Mouse (Mus musculus) heart, adult 2 months (tissue): Measurements from ENCODE around the gene Chd9. TPM values are rescaled to one million over a fixed set of nuclear protein-coding genes. Genes with fewer than 3 reads are reported as not detected.

Source experiments
- DNase-seq, 2 experiments: peaks; one replicate each; pipeline ENCODE4 v3.0.0; 2021
- H3K27ac ChIP-seq: fragments of 200-600 bp; 2 replicates; pipeline ENCODE4 v1.8.1; 2022
- H3K27me3 ChIP-seq: fragments of 200-500 bp; 2 replicates; pipeline ENCODE4 v1.6.1; 2012; ENCODE audit warnings: mild to moderate bottlenecking, low read length, inconsistent platforms, mixed read lengths; ENCODE audit not compliant: control insufficient read depth, insufficient read depth
- H3K36me3 ChIP-seq: fragments of 200-500 bp; 2 replicates; pipeline ENCODE4 v1.6.1; 2012; ENCODE audit warnings: low read length, inconsistent platforms; ENCODE audit not compliant: control insufficient read depth, insufficient read depth
- H3K4me1 ChIP-seq: fragments of 200-500 bp; 2 replicates; pipeline ENCODE4 v1.6.1; 2011; ENCODE audit warnings: low read length; ENCODE audit not compliant: control insufficient read depth, insufficient read depth
- H3K4me3 ChIP-seq: fragments of 200-600 bp; 2 replicates; pipeline ENCODE4 v1.8.1; 2022
- H3K79me2 ChIP-seq: fragments of 200-500 bp; replicated peaks from 2 replicates; pipeline ENCODE4 v1.6.1; 2012; ENCODE audit warnings: mild to moderate bottlenecking, inconsistent platforms, low read length, moderate library complexity, mixed read lengths; ENCODE audit not compliant: control insufficient read depth, insufficient read depth
- H3K9ac ChIP-seq: fragments of 200-500 bp; 2 replicates; pipeline ENCODE4 v1.6.1; 2012; ENCODE audit warnings: low read depth, mild to moderate bottlenecking, control low read depth, inconsistent platforms, low read length, mixed read lengths
- CTCF ChIP-seq: fragments of 200-600 bp; IDR thresholded peaks from 2 replicates; pipeline ENCODE4 v1.8.1; 2022; ENCODE audit warnings: antibody characterized with exemption, mild to moderate bottlenecking, moderate library complexity
- EP300 ChIP-seq: fragments of 200-500 bp; IDR thresholded peaks from 2 replicates; pipeline ENCODE4 v1.6.1; 2011; ENCODE audit warnings: low read depth, low read length, control low read depth; ENCODE audit not compliant: insufficient read depth
- POLR2A ChIP-seq: fragments of 200-500 bp; IDR thresholded peaks from 2 replicates; pipeline ENCODE4 v1.6.1; 2011; ENCODE audit warnings: mild to moderate bottlenecking, low read depth, low read length, control low read depth; ENCODE audit not compliant: insufficient read depth
- WGBS: fragments of 180-500 bp; shearing (Covaris S2); methylation state at CpG from one replicate; pipeline ENCODE4 v1.1.7; 2018; 5-methylcytosine and 5-hydroxymethylcytosine counted together
- intact Hi-C: fragments of 180-260 bp; cut with DNase I; formaldehyde crosslinking; loops from one replicate; pipeline ENCODE4 v1.15.1; 2025
- polyA plus RNA-seq: library from polyadenylated mRNA; depleted of rRNA; stranded (reverse); fragments of >200 nt; gene quantifications from 2 replicates; pipeline ENCODE4 v1.2.3, GENCODE M21; 2012
- total RNA-seq, 2 experiments: library from RNA; stranded (reverse); gene quantifications; 2 replicates each; pipeline ENCODE4 v1.2.3; 2021

The Chd9 gene
- total and polyA plus RNA-seq, 3 experiments, result 43.5 to 54.6 (median 49.7) TPM

GRCm38 (mm10) chr8:91059086-91059578 is 231.0 kb downstream of the Chd9 start:
- no peak overlapping the region for H3K27ac ChIP-seq
- TF ChIP-seq EP300 (no peak), CTCF (no peak), POLR2A (no peak)
- intact Hi-C loops, result no loop called here

DNA sequence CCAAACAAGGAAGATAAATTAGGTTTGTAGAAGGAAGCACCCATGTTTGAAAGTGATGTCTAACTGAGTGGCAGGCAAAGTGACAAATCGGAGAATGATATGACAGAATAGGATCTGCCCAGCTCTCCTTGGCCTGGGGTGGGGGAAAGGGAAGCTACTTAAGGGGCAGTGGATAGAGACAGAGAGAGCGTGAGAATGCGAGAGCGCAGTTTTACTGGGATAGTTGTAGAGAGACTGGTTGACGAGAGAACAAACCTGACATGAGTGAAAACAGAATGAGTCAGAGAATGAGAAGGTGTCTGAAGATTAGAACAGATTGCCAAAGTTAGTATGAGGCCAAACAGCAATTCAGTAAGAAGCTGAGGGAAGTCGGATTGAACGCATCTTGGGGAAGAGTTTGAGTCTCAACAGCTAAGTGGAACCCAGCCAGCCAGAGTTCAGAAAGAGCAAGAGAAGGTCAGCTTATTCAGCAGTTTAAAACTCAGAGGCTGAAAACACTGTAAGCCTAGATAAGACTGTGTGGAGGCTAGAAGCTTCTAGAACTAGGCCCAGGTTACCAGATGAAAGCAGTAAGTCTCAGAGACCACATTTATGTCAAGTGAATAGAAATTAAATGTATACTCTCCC is 231.8 kb downstream of the Chd9 start:
- Histone ChIP-seq H3K27me3 (no peaks in the 10 kb centered on the region), H3K4me3 (no peak overlapping the region), H3K9ac (no peak overlapping the region), H3K27ac (no peak overlapping the region), H3K36me3 (no peaks in the 10 kb centered on the region), H3K4me1 (no peaks in the 10 kb centered on the region), H3K79me2 (no peaks in the 10 kb centered on the region)
- TF ChIP-seq EP300 (no peak), POLR2A (no peak), CTCF (no peak)
- 72% methylated on average over 7 of the region's 7 CpGs for WGBS
- no peak for DNase-seq
- intact Hi-C loops, result no loop called here

More at GRCm38 (mm10) chr8:91059086-91059578, 231.0 kb downstream of the Chd9 start:
- DNase-seq, result no peak
- H3K36me3 ChIP-seq, result no peaks in the 10 kb centered on the region
- H3K79me2 ChIP-seq, result no peaks in the 10 kb centered on the region
- no peaks in the 10 kb centered on the region for H3K27me3 ChIP-seq
- H3K4me3 ChIP-seq, result no peak overlapping the region
- H3K9ac ChIP-seq, result no peak overlapping the region
- H3K4me1 ChIP-seq, result no peaks in the 10 kb centered on the region

GRCm38 (mm10) chr8:91060555-91061471 is 232.7 kb downstream of the Chd9 start:
- WGBS, result 75% methylated on average over 19 of the region's 19 CpGs
- no peak overlapping the region for H3K4me3 ChIP-seq
- H3K4me1 ChIP-seq, result no peaks in the 10 kb centered on the region
- no peak overlapping the region for H3K27ac ChIP-seq
- H3K79me2 ChIP-seq, result no peaks in the 10 kb centered on the region
- no peaks in the 10 kb centered on the region for H3K27me3 ChIP-seq
- no peak for TF ChIP-seq POLR2A
- TF ChIP-seq EP300, result no peak
- no peak for TF ChIP-seq CTCF
- intact Hi-C loops, result no loop called here
- H3K36me3 ChIP-seq, result no peaks in the 10 kb centered on the region
- no peak for DNase-seq
- H3K9ac ChIP-seq, result no peak overlapping the region

GRCm38 (mm10) chr8:91065179-91065578 is 237.0 kb downstream of the Chd9 start:
- H3K27me3 ChIP-seq, result no peaks in the 10 kb centered on the region
- intact Hi-C loops, result no loop called here
- H3K4me1 ChIP-seq, result no peaks in the 10 kb centered on the region
- no peak overlapping the region for H3K27ac ChIP-seq
- H3K36me3 ChIP-seq, result no peaks in the 10 kb centered on the region
- H3K79me2 ChIP-seq, result no peaks in the 10 kb centered on the region
- 70% methylated on average over 4 of the region's 4 CpGs for WGBS
- no peak for TF ChIP-seq CTCF
- TF ChIP-seq POLR2A, result no peak
- TF ChIP-seq EP300, result no peak
- no peak overlapping the region for H3K9ac ChIP-seq
- H3K4me3 ChIP-seq, result no peak overlapping the region
- no peak for DNase-seq

- Histone ChIP-seq H3K4me1 (peaks cover 2% of the 10 kb centered on the region; the same call in 1 of the 2 replicates), H3K4me3 (peak overlapping the region; percentile 85), H3K79me2 (peaks cover 5% of the 10 kb centered on the region), H3K9ac (peak overlapping the region; percentile 52; the same call in 1 of the 2 replicates), H3K27ac (peak overlapping the region; percentile 50), H3K27me3 (no peaks in the 10 kb centered on the region), H3K36me3 (no peaks in the 10 kb centered on the region)
- TF ChIP-seq CTCF, result no peak
- TF ChIP-seq EP300, result no peak
- no peak for TF ChIP-seq POLR2A
- no peak for DNase-seq
- WGBS, result 9% methylated on average over 10 of the region's 10 CpGs
- intact Hi-C loops, result no loop called here
These were observed 241.3 kb downstream of the Chd9 start for GRCm38 (mm10) chr8:91069407-91069806.

- peaks cover 5% of the 10 kb centered on the region for H3K79me2 ChIP-seq
- H3K36me3 ChIP-seq, result no peaks in the 10 kb centered on the region
- H3K9ac ChIP-seq, result peak within 1 kb of the TSS; percentile 93
- peaks cover 2% of the 10 kb centered on the region; the same call in 1 of the 2 replicates for H3K4me1 ChIP-seq
- peak; percentile 96 to 99 for DNase-seq
- peak within 1 kb of the TSS; percentile 87 for H3K27ac ChIP-seq
- H3K27me3 ChIP-seq, result no peaks in the 10 kb centered on the region
- TF ChIP-seq CTCF (no peak), EP300 (0 out of 2 replicates have a peak, but pooled peaks have one; percentile 53), POLR2A (0 out of 2 replicates have a peak, but pooled peaks have one; percentile 40)
- WGBS, result 0% methylated on average over 25 of the region's 25 CpGs
- H3K4me3 ChIP-seq, result peak within 1 kb of the TSS; percentile 85
- intact Hi-C loops, result loop anchor here (1.0 to 5.0 kb wide), 2 partner anchors 64 to 242 kb away; partner anchors contain the start of genes Fto and Rpgrip1l
These were observed 241.7 kb downstream of the Chd9 start, which contains the start of gene Rbl2 for GRCm38 (mm10) chr8:91069834-91070233. Rbl2 (plus strand) TSS chr8:91070057.
